Mouse (Mus musculus): Measurements from ENCODE around the gene Gnat1. TPM values are rescaled to one million over a fixed set of nuclear protein-coding genes. Genes with fewer than 3 reads are reported as not detected.
A peak's percentile ranks its signal among the peaks of the same experiment; 100 is the strongest.

The Gnat1 gene
- total RNA-seq, 2 experiments from 2014 or later, result not detected

DNA sequence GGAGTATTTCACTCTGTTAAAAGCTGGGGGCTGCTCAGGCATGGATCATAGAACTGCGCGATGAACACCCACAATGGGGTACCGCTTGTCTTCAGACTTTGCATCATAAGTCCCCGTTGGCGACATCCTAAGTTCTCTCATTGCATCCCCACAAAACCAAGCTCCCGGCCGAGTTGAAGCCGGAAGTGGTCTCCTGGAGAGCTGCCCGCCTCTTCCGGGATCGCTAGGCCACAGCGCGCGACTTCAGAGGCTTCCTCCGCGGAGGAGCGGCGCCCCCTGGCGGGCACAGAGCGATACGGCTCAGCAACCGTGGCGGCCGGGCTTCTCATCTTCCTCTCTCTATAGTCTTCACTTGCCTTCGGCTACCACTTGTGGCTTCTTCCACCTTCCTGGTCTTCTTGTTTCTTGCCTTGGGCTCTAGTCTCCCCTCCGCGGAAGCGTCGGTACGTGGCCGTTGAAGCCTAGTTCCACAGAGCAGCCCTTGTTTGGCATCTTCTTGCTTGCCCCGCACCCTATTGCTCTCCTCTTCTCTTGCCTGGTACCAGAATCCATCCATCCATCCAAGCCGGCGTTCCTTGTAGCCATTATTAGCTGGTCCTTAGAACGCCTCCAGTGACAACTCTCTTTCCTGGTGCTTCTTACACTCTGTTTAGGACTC, 34.9 kb downstream of the Gnat1 start:
- peak; percentile 86 for DNase-seq

DNA sequence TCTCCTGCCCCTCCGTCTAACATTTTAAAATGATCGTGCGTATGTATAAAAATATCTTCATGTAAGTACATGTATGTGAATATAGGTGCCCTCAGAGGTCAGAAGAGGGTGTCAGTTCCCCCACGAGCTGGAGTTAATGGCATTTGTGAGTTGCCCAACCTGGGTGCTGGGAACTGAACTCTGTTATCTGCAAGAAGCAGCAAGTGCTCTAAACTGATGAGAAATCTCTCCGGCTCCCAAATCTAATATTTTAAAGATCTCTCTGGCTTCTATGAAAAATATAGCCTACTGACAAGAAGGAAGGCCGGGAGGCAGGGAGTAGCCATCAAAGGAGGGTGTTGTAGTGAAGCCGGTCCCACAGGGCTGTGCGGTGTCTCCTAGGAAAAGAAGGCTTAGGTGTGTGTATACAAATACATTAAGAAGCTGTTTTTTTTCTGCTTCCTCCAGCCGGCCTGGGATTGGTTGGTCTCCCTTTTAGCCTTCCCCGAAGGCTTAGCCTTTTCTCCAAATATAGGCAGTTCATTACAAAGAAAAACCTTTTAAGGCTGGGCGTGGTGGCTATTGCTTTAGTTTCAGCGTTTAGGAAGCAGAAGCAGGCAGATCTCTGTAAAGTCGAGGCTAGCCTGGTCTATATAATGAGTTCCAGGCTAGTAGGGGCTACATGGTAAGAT, 35.8 kb downstream of the Gnat1 start:
- DNase-seq, result no peak

DNA sequence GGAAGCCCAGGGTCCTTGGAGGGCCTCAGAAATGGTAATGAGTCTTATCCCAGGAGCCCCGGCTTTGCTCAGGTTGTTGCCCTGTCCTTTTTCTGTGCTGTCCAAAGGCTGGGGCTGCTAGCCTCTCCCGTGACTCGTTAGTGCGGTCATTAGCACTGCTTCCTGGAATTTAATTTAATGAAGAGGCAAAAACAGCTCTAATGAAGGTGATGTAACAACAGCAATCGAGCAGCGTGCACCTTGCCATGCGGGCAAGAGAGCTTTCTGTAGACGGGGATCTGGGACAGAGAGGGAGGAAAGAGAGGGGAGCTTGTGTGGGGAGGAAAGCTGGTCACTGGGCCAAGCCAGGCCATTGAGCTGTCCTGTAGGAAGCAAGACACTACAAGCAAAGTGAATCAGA, 37.8 kb downstream of the Gnat1 start:
- DNase-seq, result no peak

DNA sequence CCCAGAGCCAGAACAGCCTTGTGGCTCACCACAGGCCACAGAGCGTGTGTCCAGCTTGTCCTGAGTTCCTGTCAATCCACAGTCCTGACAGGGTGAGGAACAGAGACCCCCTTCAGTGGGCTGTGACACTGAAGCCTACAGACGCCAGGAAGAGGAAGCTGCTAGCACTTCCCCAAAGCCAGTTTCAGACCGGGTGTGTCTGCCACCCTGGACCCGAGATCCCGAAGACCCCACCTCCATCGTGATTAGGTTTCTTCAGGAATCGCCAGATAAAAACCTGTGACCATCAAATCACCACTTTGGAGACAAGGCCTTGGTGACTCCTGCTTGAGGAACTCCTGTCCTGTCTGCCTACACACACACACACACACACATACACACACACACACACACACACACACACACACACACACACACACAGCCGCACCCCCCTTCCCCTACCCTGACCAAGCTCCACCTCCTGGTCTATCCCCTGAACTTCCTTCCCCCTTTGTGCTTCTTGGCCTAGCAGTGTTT, 39.2 kb downstream of the Gnat1 start:
- no peak for DNase-seq

DNA sequence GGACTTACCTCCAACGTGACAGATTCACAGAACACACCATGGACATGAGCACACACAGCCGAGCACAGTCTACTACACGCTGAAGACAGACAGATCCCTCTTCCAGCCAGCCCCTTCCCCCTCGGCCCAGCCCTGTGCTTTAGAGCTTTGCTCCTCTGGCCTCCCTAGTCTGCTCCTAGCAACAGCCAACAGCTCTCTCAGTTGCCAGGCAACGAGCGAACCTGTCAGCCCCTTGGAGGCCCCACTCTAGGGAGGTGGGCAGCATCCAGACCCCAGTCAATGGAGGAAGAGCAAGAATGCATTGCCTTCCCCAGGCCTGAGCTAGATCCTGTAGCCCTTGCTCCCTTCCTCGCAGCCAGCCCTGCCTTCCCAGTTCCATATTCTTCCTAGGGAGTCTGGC, 42.4 kb downstream of the Gnat1 start:
- DNase-seq, result no peak

DNA sequence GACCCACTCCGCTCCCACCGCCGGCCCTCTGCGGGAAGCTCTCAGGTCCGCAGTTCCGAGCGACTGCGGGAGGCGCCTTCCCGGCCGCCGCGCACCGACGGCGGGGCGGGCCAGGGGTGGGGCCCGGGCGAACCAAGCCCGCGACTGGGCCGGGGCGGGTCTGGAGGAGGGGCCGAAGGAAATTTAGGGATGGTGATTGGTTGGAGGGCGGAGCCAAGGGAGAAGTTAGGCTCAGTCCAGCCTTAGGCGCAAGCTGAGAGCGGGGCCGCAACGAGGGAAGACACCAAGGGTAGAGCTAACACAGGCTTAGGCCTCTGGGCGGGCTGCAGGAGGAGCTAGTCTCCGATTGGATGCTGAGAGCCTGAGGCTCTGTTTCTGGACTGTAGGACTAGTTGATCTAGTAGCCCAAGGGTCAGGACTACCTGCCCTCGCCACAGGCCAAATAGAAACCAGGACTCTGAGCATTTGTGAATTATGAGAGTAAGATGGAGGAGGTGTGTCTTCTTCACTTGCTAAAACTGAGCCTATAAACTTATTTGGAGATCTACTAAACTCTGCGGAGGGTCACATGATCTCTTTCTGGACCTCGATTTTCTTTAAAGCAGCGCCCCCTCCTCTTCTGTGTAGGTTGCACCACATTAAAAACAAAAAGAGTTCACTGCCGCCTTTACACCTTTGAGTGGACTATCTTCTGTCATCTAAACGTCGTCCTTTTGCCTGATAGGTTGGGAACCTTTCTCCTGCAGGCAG, 44.1 kb downstream of the Gnat1 start, which contains the start of gene Gnai2:
Gene Gnai2, minus strand, starts transcription at position 89 of the 750 bp plus-strand sequence.
- peak; percentile 99 for DNase-seq

DNA sequence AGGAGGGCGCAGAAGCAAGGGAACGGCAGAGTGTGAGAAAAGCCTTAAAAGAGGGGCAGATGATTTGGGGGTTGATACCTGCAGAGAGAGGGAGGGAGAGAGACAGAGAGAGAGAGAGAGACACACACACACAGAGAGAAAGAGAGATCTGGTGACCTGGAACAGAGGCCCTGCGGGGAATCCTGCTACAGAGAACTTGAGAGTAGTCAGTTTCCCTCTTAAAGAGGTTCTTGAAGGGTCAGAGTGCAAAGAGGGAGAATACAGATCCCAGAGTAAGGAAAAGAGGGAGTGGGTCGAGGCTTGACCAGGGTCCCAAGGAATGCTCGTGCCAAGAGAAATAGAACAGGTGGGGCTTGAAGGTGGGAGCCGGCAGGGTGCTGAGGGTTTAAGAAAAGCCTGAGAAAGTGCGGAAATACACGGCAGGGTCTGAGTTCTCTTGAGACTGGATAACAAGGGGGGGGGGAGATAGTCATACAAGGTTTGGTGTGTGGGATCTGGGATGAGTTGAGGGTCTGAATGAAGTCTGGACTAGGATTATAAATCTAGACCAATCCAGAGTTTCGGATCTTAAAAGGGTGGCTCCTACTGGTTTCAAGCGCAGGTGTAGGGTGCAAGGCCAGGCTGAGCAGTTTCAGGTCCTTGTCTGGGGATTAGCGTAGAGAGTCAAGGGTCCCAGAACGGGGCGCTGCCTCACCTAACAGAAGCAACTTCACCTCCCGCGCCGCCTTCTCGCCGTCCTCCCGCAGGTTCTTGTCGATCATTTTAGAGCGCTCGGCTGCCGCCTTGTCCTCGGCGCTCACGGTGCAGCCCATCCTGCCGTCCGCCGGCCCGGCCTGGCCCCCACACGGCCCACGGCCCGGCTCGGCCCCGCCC, 44.9 kb downstream of the Gnat1 start:
- no peak for DNase-seq

DNA sequence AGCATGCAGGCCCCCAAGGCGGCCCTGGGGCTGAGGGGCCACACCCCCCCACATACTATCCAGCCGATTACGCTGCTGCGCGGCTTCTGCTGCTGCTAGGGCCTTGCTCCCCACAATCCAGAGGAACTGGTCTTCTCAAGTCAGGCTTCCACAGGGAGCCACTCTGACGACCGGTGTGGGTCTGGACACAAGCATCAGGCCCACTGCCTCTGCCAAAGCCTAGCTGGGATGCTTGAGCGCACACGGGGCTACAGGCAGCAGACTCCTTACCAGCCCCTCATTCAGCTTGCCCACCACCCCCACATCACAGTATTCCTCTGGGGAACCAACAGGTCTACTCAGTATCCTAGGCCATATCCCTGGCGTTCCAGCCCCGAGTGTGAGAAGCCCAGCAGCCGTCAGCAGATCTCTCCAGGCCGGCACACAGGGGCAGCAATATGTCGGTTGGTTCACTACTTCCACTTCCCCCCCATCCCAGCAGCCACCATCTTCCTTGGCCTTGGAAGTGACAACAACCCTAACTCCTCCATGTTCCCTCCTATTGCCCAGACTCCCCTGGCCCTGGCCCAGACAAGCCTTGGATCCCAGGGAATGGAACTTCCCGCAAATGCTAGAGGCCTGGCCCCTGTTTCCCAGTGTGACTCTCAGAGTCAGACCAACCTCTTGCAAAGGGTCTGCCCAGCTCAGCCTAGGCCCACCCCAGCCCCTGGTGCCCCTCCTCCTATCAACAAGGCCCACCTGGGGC, 45.7 kb downstream of the Gnat1 start:
- peak; percentile 54 for DNase-seq

DNA sequence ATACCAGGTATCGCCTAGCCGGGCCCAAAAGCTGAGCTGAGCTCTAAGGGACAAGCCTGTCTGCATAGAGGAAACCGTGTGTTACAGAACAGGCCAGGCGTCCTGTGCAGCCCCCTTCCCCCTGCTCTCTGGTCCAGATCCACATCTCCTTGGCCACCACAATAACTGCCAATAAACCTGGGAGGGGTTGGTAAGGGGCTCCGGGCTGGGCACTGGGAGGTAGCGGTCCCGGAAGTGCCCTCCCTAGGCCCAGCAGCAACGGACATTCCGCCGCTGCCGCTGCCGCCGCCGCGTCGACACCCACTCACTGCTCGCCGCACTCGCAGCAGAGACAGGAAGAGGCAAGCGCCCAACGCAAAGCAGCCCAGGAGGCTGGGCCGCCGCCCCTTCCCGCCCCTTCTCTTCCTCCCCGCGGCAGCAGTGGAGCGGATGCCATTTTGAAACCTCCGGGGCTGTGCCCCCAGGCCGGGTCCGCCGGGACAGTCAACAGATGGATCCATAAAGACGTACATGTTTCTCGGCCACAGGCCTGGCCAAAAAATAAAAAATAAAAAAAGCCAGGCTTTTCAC, 46.3 kb downstream of the Gnat1 start:
- peak; percentile 83 for DNase-seq

DNA sequence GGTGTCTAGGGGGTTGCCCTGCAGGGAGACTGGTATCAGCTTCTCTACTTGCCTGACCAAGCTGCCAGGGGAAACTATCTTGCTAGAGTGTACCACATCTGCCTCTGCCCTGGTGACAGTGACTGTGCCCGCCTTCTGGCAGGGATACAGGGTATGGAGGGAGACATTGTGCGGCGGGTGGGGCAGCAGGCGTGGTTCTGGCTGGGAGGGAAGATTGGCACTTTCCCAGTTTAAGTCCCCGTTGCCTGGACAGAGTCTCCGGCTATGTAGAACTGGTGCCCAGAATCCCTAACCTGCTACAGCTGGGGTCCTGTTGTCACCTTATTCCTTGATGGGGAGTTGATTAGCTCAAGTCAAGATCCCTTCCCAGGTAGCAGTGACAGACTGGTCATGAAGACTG, 47.0 kb downstream of the Gnat1 start:
- no peak for DNase-seq

DNA sequence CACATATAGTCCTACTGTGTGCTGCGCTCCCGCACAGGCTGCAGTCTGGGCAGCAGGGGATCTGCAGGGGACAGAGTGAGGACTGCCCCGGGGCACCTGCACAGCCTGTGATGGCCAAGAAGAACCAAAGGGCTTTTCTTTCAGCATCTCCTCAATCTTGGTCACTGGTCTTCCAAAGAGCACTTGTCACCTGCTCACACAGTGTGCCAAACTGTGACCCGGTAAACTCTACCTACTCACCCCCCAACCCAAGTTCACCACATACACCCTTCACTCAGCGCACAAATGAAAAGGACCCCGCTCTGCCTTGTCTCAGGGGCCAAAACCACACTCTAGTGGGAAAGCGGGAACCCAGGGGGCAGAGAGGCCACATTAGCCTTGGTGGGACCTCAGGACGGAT, 47.7 kb downstream of the Gnat1 start:
- no peak for DNase-seq

DNA sequence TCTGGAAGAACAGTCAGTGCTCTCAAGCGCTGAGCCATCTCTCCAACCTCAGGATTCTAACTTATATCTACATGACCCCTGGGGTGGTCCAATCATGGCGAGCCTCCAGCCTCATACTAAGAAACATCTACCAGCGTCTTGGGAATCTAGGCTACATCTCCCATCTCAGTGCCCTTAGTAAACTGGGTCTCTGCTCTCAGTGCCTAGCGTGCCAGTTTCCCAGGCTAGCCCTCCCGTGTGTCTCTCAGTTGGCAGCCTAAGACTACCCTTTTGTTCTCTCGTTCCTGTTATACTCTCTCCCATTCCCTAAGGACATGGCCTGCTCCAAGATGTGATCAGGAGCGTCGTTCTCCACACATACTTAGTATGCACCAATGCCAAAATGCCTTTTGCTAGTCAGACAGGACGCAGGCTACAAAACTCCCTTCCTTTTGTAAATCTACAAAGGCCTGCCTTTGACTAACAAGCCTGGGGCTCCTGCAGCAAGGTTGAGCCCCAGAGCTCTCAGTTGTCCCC, 48.1 kb downstream of the Gnat1 start:
- no peak for DNase-seq

DNA sequence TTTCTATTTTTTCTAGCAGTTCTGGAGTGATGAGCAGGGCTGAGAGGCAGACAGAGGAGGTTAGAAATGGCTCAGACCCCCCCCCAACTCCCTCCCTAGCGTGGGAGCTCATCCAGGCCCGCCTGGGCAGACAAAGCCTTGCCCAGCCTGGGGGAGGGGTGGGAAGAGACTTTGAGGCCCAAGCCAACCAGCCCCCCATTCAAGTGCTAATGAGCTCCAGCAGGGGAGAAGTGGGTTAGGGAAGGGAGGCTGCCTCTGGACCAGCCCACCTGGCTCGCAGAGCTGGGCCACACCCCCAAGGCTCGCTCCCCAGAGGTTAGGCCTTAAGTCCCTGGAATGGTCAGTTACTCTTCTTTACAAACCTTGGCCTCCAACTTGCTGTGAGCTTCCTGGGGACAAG, 48.9 kb downstream of the Gnat1 start:
- DNase-seq, result no peak

DNA sequence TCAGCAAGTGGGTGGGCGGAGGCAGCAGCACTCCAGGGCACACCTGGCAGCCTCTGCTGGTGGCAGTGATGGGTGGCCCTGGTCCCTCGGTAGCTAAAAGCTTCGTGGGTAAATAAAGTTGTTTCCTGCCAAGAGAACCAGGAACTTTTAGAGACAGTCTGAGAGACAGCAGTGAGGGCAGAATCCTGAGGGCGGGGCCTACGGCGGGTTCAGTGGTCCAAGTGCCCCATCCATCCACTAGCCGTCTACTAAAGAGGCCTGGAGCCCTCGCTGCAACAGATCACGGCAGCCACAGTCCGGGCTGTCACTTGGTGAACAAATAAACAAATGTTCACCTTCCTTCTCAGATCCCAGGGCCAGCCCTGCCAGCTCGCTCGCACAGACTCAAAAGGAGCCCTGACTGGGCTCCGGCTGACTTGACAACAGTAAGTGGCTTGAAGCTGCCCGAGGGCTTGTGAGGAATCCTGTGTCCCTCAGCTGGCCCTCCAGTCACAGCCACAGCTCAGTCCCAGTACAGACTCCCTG, 49.5 kb downstream of the Gnat1 start:
- no peak for DNase-seq

DNA sequence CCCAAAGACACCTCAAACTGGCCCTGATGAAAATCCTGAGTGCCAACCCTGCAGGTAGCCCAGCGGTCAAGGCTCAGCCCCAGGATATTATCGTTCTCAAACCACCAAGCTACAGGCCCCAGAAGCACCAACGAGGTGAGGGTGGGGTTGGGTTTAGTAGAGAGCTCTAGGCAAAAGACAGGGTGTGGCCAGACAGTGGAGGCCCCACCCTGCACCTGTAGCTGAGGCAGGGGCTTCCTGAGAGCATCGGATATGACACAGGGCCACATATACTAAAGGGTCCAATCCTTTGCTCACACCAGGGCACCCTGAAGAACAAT, 50.1 kb downstream of the Gnat1 start:
- DNase-seq, result no peak

DNA sequence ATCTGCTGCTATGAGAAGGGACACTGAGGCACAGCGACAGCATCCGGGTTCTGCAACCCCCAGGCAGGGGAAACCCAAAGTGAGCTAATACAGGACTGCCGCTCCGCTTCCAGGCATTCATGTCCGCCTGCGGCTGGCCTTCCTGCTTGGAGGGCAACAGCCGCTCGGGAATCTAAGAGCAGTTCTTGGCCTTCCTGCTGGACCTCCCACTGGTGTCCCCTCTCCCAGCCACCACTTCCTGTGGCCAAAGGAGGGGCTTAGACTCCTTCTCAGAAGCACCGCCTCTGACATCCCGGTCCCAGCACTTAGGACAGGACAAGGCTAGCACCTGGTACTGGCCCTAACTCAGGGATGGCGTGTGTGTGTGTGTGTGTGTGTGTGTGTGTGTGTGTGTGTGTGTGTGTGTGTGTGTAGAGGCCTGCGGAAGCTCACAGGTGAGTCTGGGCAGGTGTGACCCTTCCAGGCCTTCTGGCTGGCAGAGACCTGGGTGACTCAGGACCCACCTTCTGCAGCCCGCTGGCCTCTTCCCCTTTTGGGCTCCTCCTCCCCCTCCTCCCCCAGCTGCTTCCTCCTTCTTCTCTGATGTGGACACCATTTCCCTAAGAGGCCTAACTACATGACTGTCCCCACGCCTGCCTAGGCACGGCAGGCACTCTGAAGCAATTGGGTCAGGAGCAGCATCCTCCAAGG, 50.6 kb downstream of the Gnat1 start:
- DNase-seq, result peak; percentile 67

DNA sequence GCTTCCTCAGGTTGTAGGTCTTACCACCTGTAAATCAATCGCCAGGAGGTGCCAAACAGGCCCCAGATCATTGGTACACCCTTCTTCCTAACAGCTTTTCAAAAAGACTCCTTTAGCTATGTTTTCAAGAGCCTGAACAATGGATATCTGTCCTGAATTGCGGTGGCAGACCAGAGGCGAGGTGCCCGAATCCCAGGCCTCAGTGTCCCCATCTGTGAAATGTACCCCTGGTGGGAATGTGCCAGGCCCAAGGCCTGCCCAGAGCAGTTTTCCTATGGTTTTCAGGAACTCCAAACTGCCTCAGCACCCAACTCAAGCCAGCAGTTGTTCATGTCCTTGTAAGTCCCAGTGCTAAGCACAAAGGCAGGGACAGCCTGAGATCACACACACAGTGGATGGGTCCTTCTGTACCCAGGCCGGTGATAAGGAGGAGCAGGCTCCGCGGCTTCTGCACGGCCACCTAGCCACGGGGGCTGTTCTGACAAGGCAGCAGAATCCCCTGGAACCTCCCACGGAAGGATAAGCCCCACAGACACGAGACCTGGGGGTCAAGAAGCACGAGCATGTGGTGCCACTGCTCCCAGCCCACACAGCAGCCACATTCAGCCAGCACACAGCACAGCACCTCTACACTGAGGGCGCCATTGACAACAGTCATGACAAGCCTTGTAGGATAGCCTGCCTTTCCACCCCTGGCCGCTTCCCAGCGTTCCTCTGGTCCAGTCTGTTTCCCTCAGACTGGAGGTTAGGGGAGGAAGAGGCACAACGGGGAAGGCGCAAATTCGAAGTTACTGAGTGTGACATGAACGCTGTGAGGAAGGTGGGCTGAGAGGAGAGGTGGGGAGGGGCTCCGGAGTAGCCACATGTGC, 51.9 kb downstream of the Gnat1 start:
- DNase-seq, result no peak

DNA sequence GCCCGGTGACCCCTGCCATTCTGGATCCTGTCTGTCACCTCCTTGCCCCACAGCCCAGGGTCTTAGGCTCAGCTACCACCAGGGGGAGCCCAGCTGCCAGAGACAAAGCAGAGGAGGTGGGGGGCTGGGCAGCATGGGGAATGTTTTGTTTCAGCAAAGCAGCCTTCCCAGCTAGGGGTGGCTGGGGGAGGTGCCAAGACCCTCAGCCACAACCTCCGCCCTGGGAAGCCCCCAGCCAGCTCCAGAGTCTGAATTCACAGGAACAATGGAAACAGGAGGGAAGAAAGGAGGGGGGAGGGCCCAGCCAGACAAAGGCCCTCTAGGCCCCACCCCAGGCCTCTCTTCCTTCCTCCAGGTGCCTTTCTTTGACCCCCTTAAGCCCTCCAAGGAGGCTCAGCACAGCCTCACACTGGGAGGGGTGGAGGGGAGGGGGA, 52.7 kb downstream of the Gnat1 start:
- peak; percentile 71 for DNase-seq

All from gastrocnemius, postnatal 25 days (tissue).